Mouse (Mus musculus) liver (tissue): Measurements from ENCODE around the gene Serpinb6b.

Experiments used
- DNase-seq: peaks from one replicate; pipeline ENCODE4 v3.0.0-alpha.2; 2020; ENCODE audit warnings: mixed read lengths

Serpinb6b gene

GRCm38 (mm10) chr13:32975710-32976109 lies 10.7 kb downstream of the Serpinb6b start:
- DNase-seq = no peak

- DNase-seq = no peak
These were observed 17.6 kb downstream of the Serpinb6b start for GRCm38 (mm10) chr13:32982556-32983042.

GRCm38 (mm10) chr13:32986256-32986655 lies 21.2 kb downstream of the Serpinb6b start:
- DNase-seq = no peak

- DNase-seq = peak; percentile 91
These were observed 28.3 kb downstream of the Serpinb6b start for GRCm38 (mm10) chr13:32993152-32993893.

GRCm38 (mm10) chr13:32993894-32994242 lies 28.9 kb downstream of the Serpinb6b start:
- DNase-seq = no peak

- no peak for DNase-seq
These were observed 30.0 kb downstream of the Serpinb6b start for GRCm38 (mm10) chr13:32995051-32995450.

- no peak for DNase-seq
These were observed 36.3 kb downstream of the Serpinb6b start for GRCm38 (mm10) chr13:33001341-33001740.

- DNase-seq = no peak
These were observed 37.9 kb downstream of the Serpinb6b start, which contains the start of gene Serpinb9 for GRCm38 (mm10) chr13:33002950-33003349. Gene Serpinb9, plus strand, starts transcription at chr13:33003250.

GRCm38 (mm10) chr13:33003523-33004413 lies 38.8 kb downstream of the Serpinb6b start:
- peak; percentile 78 for DNase-seq

- peak; percentile 95 for DNase-seq
These were observed 39.6 kb downstream of the Serpinb6b start for GRCm38 (mm10) chr13:33004414-33005105.

- peak; percentile 6 for DNase-seq
These were observed 40.6 kb downstream of the Serpinb6b start for GRCm38 (mm10) chr13:33005501-33006075.

GRCm38 (mm10) chr13:33006555-33006954 lies 41.5 kb downstream of the Serpinb6b start:
- DNase-seq = no peak

GRCm38 (mm10) chr13:33012395-33012794 lies 47.4 kb downstream of the Serpinb6b start:
- DNase-seq = no peak

GRCm38 (mm10) chr13:33013271-33013670 lies 48.3 kb downstream of the Serpinb6b start:
- no peak for DNase-seq

- DNase-seq = no peak
These were observed 57.4 kb downstream of the Serpinb6b start for GRCm38 (mm10) chr13:33022371-33022770.

- DNase-seq = no peak
These were observed 61.5 kb downstream of the Serpinb6b start for GRCm38 (mm10) chr13:33026427-33027057.

GRCm38 (mm10) chr13:33027244-33027643 lies 62.2 kb downstream of the Serpinb6b start, which contains the start of gene Serpinb9b:
Gene Serpinb9b, plus strand, starts transcription at chr13:33027416.
- no peak for DNase-seq

GRCm38 (mm10) chr13:33028146-33028545 lies 63.1 kb downstream of the Serpinb6b start:
- DNase-seq = no peak

- no peak for DNase-seq
These were observed 63.5 kb downstream of the Serpinb6b start for GRCm38 (mm10) chr13:33028550-33028949.
